Mouse (Mus musculus) B cell, adult 2 months (primary cell): Measurements from ENCODE around the gene Ankfn1.

Source experiments
- DNase-seq, 2 experiments: peaks; one replicate each; pipeline ENCODE4 v3.0.0; 2022

The Ankfn1 gene

GRCm38 (mm10) chr11:89777431-89777830, at the start of gene Ankfn1:
Gene Ankfn1 (minus strand): TSS chr11:89777653.
- DNase-seq: no peak

GRCm38 (mm10) chr11:89823661-89824446, 46.4 kb upstream of the Ankfn1 start:
- DNase-seq: no peak

DNA sequence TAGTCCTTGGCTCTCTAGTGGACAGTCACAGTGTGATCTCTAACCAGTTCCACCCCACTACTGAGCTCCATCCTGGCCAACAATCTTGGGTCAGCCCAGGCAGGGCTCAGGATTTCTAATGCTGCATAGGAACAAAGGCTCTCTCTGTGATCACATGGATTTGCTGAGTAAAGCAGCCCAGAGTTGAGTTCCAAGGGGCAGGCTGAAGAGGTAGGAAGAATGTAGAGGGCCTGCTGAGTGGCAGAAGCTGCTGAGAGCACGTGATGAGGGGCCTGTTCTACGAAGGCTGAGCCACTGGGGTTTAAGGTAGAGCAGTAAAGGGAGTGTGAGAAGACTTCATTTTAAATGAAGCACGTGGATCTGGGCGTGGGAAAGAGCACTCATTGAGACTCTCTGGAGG, 41.1 kb upstream of the Ankfn1 start:
- DNase-seq: no peak

- no peak for DNase-seq
Measured at GRCm38 (mm10) chr11:89811403-89811802, 34.0 kb upstream of the Ankfn1 start.

DNA sequence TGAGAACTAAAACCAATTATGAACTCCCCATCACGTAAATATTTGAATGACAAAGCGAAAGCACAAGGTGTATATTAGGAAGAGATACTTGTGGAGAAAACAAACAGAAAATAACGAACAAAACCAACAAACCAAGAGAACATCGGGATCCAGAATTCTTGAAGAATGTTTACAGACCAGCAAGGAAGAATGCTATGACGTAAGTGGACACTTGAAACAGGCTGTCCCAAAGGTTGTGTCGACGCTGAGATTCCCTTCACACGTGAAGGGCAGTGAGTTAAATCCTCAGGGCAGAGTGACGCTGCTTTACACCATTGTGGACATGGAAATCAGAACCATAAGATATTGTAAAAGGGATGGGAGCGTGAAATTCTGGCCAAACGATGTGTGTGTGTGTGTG, 30.5 kb upstream of the Ankfn1 start:
- DNase-seq: no peak

DNA sequence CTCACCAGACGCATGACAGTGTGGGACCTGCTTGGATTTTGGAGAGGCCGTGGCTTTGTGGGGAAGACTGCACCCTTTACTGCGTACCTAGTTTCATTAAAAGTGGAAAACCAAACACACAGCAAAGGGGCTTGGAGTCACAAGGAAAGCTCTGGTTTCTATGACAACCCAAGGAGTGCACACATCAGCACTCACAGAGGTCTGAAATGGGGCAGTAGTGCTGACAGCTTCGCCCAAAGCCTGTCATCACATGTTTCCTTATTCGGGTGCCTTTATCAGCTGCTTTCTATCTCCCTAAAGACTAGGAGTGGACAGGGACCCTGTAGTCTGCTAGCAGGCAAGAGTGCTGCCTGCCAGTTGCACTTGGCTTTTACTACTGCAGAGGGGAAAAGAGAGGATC, 27.4 kb upstream of the Ankfn1 start:
- DNase-seq: no peak

DNA sequence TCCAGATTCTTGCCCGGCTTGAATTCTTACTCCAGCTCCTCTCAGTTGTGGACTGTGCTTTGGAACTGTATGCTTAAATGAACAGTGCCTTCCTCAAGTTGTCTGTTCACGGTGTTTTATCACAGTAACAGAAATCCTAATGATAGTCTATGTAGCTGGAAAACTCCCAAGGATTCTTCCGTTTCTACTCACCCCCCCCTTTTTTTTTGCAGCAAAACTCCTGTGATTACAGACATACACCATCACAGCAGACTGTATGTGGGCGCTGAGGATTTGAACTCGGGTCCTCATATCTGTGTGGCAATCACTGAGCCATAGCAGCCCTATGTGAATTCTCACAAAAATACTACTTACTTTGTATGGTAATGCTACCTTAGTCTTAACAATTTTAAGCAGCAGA, 26.5 kb upstream of the Ankfn1 start:
- no peak for DNase-seq

GRCm38 (mm10) chr11:89792709-89793108, 15.3 kb upstream of the Ankfn1 start:
- DNase-seq: no peak

DNA sequence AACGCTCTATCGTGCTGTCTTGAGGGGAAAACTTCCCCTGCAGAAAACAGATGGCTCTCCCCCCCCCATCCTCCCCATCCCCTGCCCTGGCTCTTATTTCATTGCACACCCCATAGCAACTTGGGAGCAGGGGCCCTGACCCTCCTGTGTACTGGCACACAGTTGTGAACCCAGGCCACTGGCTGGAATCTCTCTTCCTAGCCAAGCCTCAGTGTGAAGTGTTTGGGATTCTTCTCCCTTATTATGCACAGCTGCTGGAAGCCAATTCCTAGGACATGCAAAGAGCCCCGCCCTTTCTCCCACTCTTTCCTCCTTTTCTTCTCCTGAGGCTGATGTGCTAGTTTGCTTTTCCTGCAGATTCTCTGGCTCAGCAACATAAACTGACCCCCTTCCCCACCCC, 1.4 kb downstream of the Ankfn1 start:
- no peak for DNase-seq

DNA sequence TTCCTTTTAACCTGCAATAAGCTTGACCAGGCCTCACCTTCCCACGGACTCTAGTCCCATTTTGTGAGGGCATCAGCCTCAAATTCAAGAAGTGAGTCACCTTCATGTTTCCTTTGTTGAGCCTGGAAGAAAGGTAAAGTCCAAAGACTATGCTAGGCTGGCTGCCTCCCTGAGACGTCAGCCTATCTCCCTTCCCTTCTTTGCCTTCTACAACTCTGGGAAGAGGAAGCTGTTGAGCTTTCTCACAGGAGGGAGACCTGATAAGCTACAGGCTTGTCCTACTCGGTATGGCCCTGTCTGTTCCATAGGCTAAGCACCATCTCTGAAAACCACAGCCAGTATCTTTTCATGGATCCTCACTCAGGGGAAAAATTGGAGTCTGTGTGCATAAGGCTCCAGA, 2.5 kb downstream of the Ankfn1 start:
- no peak for DNase-seq

DNA sequence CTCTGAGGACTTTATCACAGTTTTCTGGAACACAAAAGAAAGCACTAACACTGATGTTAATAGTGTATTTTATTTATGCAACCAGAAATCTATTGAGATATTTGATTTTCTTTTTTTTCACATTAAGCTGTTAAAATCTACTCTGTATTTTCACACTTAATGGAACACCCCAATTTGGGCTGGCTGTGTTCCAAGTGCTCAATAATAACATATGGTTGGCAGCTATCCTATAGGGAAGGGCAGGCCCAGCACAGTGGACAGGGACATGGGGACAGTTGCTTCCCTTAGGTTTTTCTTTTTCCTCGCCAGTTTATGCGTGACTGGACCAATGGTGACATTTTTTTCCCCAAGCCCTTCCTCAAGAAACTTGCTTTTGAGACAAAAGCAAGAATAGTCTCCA, 4.5 kb downstream of the Ankfn1 start:
- DNase-seq: no peak

DNA sequence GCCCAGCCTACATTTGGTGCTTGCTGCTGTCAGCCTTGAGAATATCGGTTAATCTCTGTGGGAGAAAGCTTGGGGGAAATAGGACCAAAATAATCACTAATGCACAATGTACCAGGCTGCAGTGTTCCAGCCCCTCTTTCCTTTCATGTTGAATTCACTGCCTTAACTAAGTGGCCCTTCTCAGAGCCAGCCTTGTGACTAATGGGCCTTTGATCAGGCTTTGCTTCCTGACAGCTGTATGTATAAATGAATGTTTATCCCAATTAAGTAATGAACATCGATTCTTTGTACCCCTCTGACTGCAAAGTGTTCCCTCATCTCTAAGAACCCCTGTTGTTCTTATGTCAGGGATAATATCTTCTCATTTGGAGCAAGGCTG, 11.7 kb downstream of the Ankfn1 start:
- DNase-seq: no peak

- DNase-seq: no peak
Measured at GRCm38 (mm10) chr11:89765014-89765769, 12.3 kb downstream of the Ankfn1 start.

DNA sequence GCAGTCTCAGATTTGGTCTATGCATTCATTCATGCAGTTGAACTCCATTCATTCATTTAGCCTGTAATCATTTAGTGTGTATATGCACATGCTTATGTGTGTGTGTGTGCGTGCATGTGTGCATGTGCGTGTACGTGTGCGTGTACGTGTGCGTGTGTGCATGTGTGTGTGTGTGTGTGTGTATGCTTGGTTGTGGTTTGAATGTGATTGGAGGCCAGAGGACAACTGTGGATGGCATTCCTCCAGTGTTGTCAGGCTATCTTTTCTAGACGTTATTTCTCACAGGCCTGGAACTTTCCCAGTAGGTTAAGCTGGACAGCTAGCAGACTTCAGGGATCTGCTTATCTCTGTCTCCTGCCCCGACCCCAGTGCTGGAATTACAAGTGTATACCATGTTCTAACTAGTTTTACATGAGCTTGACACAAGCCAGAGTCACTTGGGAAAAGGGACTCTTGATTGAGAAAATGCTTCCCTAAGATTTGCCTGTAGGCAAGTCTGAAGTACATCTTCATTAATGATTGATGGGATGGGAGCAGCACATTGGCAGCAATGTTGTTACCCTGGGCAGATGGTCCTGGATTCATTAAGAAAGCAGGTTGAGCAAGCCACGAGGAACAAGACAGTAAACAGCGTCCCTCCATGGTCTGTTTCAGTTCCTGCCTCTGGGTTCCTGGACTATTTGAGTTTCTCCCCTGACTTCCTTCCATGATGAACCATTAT, 43.3 kb downstream of the Ankfn1 start:
- no peak for DNase-seq

- no peak for DNase-seq
Measured at GRCm38 (mm10) chr11:89733526-89733925, 43.9 kb downstream of the Ankfn1 start.

DNA sequence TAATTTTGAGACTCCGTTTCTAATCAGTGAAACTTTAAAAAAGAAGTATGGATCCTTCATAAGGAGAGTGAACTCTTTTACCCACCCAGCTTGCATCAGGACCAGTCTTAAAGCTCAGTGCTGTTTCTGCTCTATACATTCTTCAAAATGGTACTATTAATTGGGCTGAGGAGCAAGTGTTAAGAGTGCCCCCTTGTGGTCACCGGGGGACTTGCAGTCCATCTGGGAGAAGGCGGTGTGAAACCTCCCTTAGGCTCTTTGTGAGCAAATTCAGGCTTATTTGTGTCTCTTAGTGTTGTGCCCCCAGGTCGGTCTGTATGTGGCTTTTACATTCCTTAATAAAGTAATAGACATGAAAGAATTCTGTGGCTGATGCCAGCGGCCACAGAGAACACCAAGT, 56.6 kb downstream of the Ankfn1 start:
- DNase-seq: peak; percentile 62 to 67

DNA sequence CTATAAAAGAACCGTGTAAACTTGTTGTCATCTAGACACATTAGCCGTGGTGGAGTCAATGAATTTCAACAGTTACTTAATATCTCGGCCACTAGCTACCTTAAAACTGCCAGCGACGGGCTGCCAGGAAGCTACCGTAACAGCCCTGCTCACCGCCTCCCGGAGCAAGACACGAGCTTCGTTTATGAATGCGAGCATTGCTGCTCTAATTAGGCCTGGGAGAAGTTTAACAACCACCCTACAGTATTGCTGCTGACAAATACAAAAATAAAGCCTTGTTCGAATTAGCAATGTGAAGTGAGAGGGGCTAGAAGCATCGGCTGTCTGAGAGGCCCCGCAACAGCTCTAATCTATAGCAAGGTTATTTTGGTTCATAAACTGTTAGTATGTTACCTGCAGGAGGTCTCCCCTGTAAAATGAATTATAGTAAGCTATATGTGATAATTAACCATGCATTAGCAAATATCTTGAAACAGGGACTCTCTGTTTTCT, 58.9 kb downstream of the Ankfn1 start:
- DNase-seq: no peak

DNA sequence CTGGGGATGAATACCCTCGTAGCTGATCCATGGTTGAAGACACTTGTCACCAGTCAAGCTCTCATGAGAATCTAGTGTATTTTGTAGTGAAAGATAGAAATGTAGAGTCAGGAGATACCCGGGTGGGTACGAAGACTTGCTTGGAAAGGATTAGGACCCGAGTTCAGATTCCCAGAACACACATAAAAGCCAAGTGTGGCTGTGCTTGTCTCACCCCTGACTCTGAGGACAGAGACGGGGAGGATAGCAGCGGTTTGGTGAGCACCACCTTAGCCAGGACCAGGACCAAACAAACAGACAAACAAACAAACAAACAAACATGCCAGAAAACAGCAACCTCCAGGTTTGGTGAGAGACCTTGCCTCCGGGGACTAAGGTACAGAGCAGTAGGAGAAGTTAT, 61.1 kb downstream of the Ankfn1 start:
- no peak for DNase-seq

DNA sequence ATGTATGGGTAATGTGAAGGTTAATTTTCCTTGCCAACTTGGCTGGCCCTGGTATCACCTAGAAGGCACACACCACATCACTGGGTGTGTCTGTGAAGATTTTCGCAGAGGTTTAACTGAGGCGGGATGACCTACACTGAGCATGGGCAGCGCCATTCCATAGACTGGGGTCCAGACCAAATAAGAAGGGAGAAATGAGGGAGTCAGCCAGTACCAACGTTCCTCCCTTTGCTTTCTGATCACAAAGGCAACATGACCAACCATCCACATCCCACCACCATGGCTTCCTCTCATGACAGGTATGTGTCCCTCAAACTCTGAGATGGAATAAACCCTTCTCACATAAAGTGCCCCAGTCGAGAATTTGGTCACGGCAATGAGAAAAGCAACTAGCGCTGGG, 68.9 kb downstream of the Ankfn1 start:
- no peak for DNase-seq

DNA sequence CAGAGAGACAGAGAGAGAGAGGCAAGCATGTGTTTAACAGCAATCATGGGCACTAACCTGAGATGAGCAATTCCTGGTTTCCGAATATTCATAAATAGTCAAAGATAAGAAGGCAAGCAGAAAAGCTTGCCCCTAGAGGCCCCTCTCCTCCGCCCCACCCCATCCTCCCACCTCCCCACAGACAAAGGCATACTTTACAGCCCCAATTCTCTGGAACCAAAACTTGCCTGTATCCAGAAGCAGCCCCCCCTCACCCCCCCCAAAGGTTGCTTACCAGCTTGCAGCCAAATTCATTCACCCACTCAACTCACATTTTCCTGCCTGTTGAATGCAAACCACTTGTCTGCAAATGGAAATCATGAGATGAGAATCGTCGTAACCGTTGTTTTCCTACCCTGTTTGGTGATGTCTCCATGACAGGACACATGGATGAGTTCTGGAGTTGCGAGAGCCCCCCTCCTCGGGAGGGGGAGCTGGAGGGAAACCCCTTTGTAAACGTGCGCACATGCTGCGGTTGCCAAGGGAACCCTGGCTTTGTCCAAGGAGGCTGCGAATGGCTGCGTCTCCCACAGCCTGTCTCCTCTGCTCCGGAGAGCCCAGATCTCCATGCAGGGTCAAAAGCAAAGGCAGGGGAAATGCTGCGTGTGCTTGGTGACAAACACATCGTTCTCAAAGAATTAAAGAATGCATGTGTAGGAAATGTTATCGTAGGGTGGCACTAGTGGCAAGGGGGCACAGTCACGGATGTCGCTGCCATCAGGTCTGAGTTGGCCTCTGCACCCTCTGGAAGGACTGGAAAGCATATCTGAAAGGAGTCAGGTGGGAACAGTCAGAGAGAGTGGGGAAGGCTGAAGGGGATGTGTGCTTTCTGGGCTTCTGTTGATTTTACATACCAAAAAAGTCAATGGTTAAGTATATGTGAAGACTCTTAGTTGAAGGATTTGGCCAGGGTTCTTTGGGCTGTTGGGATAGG, 80.7 kb downstream of the Ankfn1 start:
- DNase-seq: no peak

- DNase-seq: no peak
Measured at GRCm38 (mm10) chr11:89693686-89694085, 83.8 kb downstream of the Ankfn1 start.

DNA sequence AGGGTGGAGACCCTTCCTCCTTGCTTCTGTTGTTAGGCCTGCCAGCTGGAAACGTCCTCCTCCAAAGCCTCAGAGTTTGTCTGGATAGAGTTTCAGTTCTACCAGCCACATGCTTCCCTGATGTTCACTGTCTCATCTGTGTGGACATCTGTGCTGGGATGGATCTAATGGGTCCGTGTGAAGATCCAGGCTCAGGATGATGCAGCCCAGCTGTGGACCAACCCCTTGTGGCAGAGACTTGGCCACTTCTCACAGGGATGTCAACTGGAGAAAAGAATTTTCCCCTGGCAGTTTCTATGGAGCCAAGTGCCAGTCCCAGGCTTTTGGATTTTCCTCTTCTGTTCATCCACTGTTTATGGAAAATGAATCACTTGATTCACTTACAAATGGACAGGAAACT, 100.5 kb downstream of the Ankfn1 start:
- no peak for DNase-seq
